In genomic region chr11:28808685-28809084, GRCm38 (mm10) we compare ENCODE assay signal across 9 mouse cellular contexts. TPM values are rescaled to one million over a fixed set of nuclear protein-coding genes. Genes with fewer than 3 reads are reported as not detected.
DNase-seq lines count a peak whose midpoint lies in the region; TF ChIP-seq lines count a peak whose summit lies in the region.
"Had no signal": no experiment of that assay in that cellular context is flagged by ENCODE, and none has a peak within 500 bp of the region (broad histone marks: within the 10 kb centered on the region; RNA-seq: fewer than 3 reads in every experiment).

No protein-coding gene starts in this region.

- TF ChIP-seq CTCF in heart, adult 2 months (IDR thresholded peaks at IDR 0.05) = peak; percentile 74

- no peak overlapping the region for H3K4me3 ChIP-seq in heart, adult 2 months
- H3K4me3 ChIP-seq: neural tube, embryonic 13.5 days had no signal

- no peaks in the 10 kb centered on the region for H3K27me3 ChIP-seq in heart, adult 2 months (ENCODE audit: control insufficient read depth, insufficient read depth, low read length)
- H3K27me3 ChIP-seq: neural tube, embryonic 13.5 days had no signal

- no peaks in the 10 kb centered on the region for H3K4me1 ChIP-seq in heart, adult 2 months (ENCODE audit: control insufficient read depth, insufficient read depth, low read length)
- H3K4me1 ChIP-seq: neural tube, embryonic 13.5 days had no signal

- no peak for TF ChIP-seq POLR2A in heart, adult 2 months (IDR thresholded peaks at IDR 0.05; ENCODE audit: insufficient read depth, low read depth, low read length)

- intact Hi-C loops in heart, adult 2 months (cut with DNase I) = loop anchor here (2.0 kb wide), 1 partner anchor 232 kb away; no protein-coding TSS in a partner anchor
- intact Hi-C loops in left cerebral cortex, postnatal 14 days (cut with DNase I) = loop anchor here (5.0 kb wide), 1 partner anchor 234 kb away; no protein-coding TSS in a partner anchor

- H3K9ac ChIP-seq in heart, adult 2 months (ENCODE audit: low read depth, low read length) = no peak overlapping the region
- H3K9ac ChIP-seq: neural tube, embryonic 13.5 days had no signal

- no peak for DNase-seq in heart, adult 2 months
- no peak for DNase-seq in heart, adult 11 months
- peak; percentile 16 to 24 for DNase-seq in right cerebral cortex, adult 2 months (ENCODE audit: low spot score in 2 of 2)
- no peak for DNase-seq in right cerebral cortex, postnatal 36 days (ENCODE audit: low spot score in 2 of 2)
- DNase-seq in embryo, embryonic 10 days (ENCODE audit: low spot score) = peak; percentile 71
- peak; percentile 3 to 37 for DNase-seq in left cerebral cortex, postnatal 14 days (ENCODE audit: low spot score in 2 of 2)
- DNase-seq in thymus, postnatal 10 days (ENCODE audit: low spot score in 2 of 2) = no peak
- DNase-seq in cerebellum, adult 9-11 months = no peak

- H3K36me3 ChIP-seq in heart, adult 2 months (ENCODE audit: control insufficient read depth, insufficient read depth, low read length) = no peaks in the 10 kb centered on the region
- H3K36me3 ChIP-seq: neural tube, embryonic 13.5 days had no signal

- no peaks in the 10 kb centered on the region for H3K79me2 ChIP-seq in heart, adult 2 months (replicated peaks; ENCODE audit: control insufficient read depth, insufficient read depth, low read length)

- WGBS in heart, adult 2 months = 72% methylated on average over 3 of the region's 3 CpGs

- no peak for TF ChIP-seq EP300 in heart, adult 2 months (IDR thresholded peaks at IDR 0.05; ENCODE audit: insufficient read depth, low read depth, low read length)

- no peak overlapping the region for H3K27ac ChIP-seq in heart, adult 2 months
- H3K27ac ChIP-seq: neural tube, embryonic 13.5 days had no signal

RNA-seq across cellular contexts. Expression of gene Efemp1, which starts 44.3 kb away (rescaled TPM):
- total RNA-seq in heart, adult 2 months (2021) = 10 to 100 TPM; 14.7 to 20.0 TPM
- 18.5 and 26.6 TPM in 2 replicates for polyA plus RNA-seq in heart, adult 2 months (2012; rRNA removed)
- 1 to 10 TPM; 5.6 to 5.7 TPM for total RNA-seq in left cerebral cortex, postnatal 14 days (2021)

Comparison
In these comparisons a context has a peak if more than half of its experiments do, and no peak if none do; other contexts are left out.
1. DNase-seq: peak in right cerebral cortex, adult 2 months (2 of 2), embryo, embryonic 10 days (single experiment) and left cerebral cortex, postnatal 14 days (2 of 2); none in heart, adult 2 months (0 of 2), heart, adult 11 months (single experiment), right cerebral cortex, postnatal 36 days (0 of 2), thymus, postnatal 10 days (0 of 2) and cerebellum, adult 9-11 months (single experiment).